Mouse (Mus musculus) hindbrain, embryonic 10.5 days (tissue): ENCODE data around the gene Sfswap. TPM values are rescaled to one million over a fixed set of nuclear protein-coding genes. Genes with fewer than 3 reads are reported as not detected.

Experiments
- DNase-seq: peaks from one replicate; pipeline ENCODE4 v3.0.0-alpha.2; 2017; ENCODE audit warnings: low spot score
- H3K27ac ChIP-seq: fragments of 300-500 bp; sonication (generic); 2 replicates; pipeline ENCODE4 v1.5.1; 2016; ENCODE audit warnings: mild to moderate bottlenecking, moderate library complexity
- H3K27me3 ChIP-seq: fragments of 300-500 bp; sonication (generic); 2 replicates; pipeline ENCODE4 v1.6.1; 2016; ENCODE audit warnings: mild to moderate bottlenecking; ENCODE audit not compliant: poor library complexity, insufficient read depth, severe bottlenecking
- H3K36me3 ChIP-seq: fragments of 300-500 bp; sonication (generic); 2 replicates; pipeline ENCODE4 v1.6.1; 2016; ENCODE audit warnings: mild to moderate bottlenecking, moderate library complexity
- H3K4me1 ChIP-seq: fragments of 300-500 bp; sonication (generic); replicated peaks from 2 replicates; pipeline ENCODE4 v1.6.1; 2016; ENCODE audit warnings: mild to moderate bottlenecking
- H3K4me3 ChIP-seq: fragments of 300-500 bp; sonication (generic); 2 replicates; pipeline ENCODE4 v1.5.1; 2016; ENCODE audit warnings: mild to moderate bottlenecking, moderate library complexity
- H3K9me3 ChIP-seq: fragments of 300-500 bp; sonication (generic); 2 replicates; pipeline ENCODE4 v1.6.1; 2016; ENCODE audit warnings: mild to moderate bottlenecking, moderate library complexity
- WGBS: fragments of 180-500 bp; shearing (Covaris S2); methylation state at CpG from one replicate; pipeline ENCODE4 v1.1.7; 2016; 5-methylcytosine and 5-hydroxymethylcytosine counted together
- polyA plus RNA-seq: library from polyadenylated mRNA; unstranded; fragments of >200 nt; fragmentation: Nextera tagmentation; extraction: Ambion mirVana; gene quantifications from 2 replicates; pipeline ENCODE4 v1.2.1, GENCODE M21; 2016

Gene Sfswap
- polyA plus RNA-seq, 1 experiment from 2014 or later, result 46.3 TPM

DNA sequence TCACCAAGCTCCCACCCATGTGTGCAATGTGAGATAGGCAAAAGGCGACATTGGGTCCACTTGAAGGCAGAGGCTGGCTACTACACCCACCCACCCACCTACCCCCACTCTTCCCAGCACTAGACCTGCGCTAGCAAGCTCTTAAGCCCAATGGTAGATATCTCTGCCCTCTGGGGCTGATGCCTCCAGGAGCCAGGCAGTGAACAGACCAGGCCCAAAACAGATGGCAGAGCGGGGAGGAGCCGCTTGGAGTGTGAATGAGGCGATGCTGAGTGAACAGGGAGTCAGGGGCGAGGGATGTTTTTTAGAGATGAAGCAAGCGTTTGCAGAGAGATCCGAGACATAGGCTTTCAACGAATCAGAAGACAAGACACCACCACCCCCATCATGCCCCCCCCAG lies 79.6 kb downstream of the Sfswap start:
- no peak for DNase-seq
- peaks cover 31% of the 10 kb centered on the region for H3K4me1 ChIP-seq
- H3K36me3 ChIP-seq, result no peaks in the 10 kb centered on the region
- no peak overlapping the region for H3K27ac ChIP-seq
- H3K9me3 ChIP-seq, result no peaks in the 10 kb centered on the region
- H3K27me3 ChIP-seq, result peaks cover 49% of the 10 kb centered on the region
- WGBS, result 78% methylated on average over 9 of the region's 9 CpGs
- H3K4me3 ChIP-seq, result no peak overlapping the region

DNA sequence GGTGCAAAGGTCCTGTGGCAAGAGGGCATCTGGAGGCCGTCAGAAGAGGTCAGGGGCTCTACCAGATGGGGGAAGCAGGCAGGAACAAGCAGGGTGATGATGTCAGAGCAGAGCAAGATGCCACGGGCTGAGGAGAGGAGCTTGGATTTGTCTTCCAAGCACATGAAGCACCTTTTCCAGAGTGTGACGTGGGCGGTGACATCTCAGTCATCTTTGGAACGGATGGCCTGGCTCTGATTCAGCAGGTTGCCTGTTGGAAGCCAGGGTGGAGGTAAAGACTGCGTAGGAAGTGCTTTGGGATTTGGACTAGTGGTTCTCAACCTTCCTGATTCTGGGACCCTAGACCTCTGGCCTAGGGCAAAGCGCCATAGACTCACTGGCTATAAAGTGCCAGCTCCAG lies 80.0 kb downstream of the Sfswap start:
- no peak overlapping the region for H3K4me3 ChIP-seq
- no peaks in the 10 kb centered on the region for H3K36me3 ChIP-seq
- H3K4me1 ChIP-seq, result peaks cover 32% of the 10 kb centered on the region
- H3K9me3 ChIP-seq, result no peaks in the 10 kb centered on the region
- DNase-seq, result no peak
- 78% methylated on average over 7 of the region's 7 CpGs for WGBS
- H3K27ac ChIP-seq, result no peak overlapping the region
- H3K27me3 ChIP-seq, result peaks cover 53% of the 10 kb centered on the region

GRCm38 (mm10) chr5:129583331-129583730 lies 82.3 kb downstream of the Sfswap start:
- Histone ChIP-seq H3K27ac (peak overlapping the region; percentile 87), H3K27me3 (peaks cover 67% of the 10 kb centered on the region)
- 7% methylated on average over 12 of the region's 12 CpGs for WGBS

GRCm38 (mm10) chr5:129583761-129584582 lies 83.0 kb downstream of the Sfswap start, which contains the start of gene Mmp17:
TSS of gene Mmp17 (plus strand) at chr5:129584169.
- under 1% methylated on average over 80 of the region's 80 CpGs for WGBS
- Histone ChIP-seq H3K9me3 (no peaks in the 10 kb centered on the region), H3K27ac (peak within 1 kb of the TSS; percentile 87), H3K4me1 (peaks cover 41% of the 10 kb centered on the region), H3K36me3 (no peaks in the 10 kb centered on the region), H3K27me3 (peaks cover 67% of the 10 kb centered on the region), H3K4me3 (peak within 1 kb of the TSS; percentile 73)
- DNase-seq, result peak; percentile 89

More at GRCm38 (mm10) chr5:129583331-129583730, 82.3 kb downstream of the Sfswap start:
- no peak for DNase-seq
- Histone ChIP-seq H3K9me3 (no peaks in the 10 kb centered on the region), H3K4me3 (peak overlapping the region; percentile 73), H3K4me1 (peaks cover 41% of the 10 kb centered on the region), H3K36me3 (no peaks in the 10 kb centered on the region)

- Histone ChIP-seq H3K27me3 (peaks cover 70% of the 10 kb centered on the region), H3K9me3 (no peaks in the 10 kb centered on the region), H3K36me3 (no peaks in the 10 kb centered on the region), H3K4me3 (peak overlapping the region; percentile 73), H3K27ac (peak overlapping the region; percentile 87), H3K4me1 (peaks cover 41% of the 10 kb centered on the region)
- DNase-seq, result peak; percentile 66
- WGBS, result under 1% methylated on average over 76 of the region's 76 CpGs
Measured at GRCm38 (mm10) chr5:129584583-129585541, 83.8 kb downstream of the Sfswap start.

GRCm38 (mm10) chr5:129586016-129586415 lies 85.0 kb downstream of the Sfswap start:
- Histone ChIP-seq H3K27me3 (peaks cover 68% of the 10 kb centered on the region), H3K4me3 (peak overlapping the region; percentile 73), H3K4me1 (peaks cover 47% of the 10 kb centered on the region), H3K27ac (peak overlapping the region; percentile 87), H3K9me3 (no peaks in the 10 kb centered on the region), H3K36me3 (no peaks in the 10 kb centered on the region)
- DNase-seq, result peak; percentile 95
- WGBS, result 1% methylated on average over 17 of the region's 17 CpGs

DNA sequence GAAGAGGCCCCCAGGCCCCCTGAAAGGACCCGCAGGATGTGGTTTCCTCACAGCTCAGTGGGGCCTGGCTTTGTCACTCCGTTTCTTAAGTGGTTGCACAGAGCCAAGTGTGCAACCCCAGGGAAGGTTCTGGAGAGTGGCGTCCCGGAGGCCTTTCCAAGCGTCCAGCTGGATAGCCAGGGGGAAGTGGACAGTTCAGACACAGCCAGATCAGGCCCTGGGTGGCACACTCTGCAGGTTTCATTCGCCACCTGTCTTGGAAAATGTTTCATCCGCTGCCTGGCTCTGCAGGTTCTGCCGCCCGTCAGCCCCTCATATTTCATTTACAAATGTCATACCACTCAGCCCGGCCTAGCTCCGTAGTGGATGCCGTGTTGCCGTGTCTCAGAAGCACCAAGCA lies 85.5 kb downstream of the Sfswap start:
- no peaks in the 10 kb centered on the region for H3K36me3 ChIP-seq
- WGBS, result 58% methylated on average over 13 of the region's 13 CpGs
- H3K4me3 ChIP-seq, result peak overlapping the region; percentile 73
- peaks cover 52% of the 10 kb centered on the region for H3K4me1 ChIP-seq
- no peak for DNase-seq
- peaks cover 64% of the 10 kb centered on the region for H3K27me3 ChIP-seq
- H3K27ac ChIP-seq, result peak overlapping the region; percentile 87
- no peaks in the 10 kb centered on the region for H3K9me3 ChIP-seq

- 10% methylated on average over 11 of the region's 11 CpGs for WGBS
- DNase-seq, result peak; percentile 35
Measured at GRCm38 (mm10) chr5:129590915-129591314, 89.9 kb downstream of the Sfswap start.

GRCm38 (mm10) chr5:129594116-129595114 lies 93.4 kb downstream of the Sfswap start:
- peaks cover 37% of the 10 kb centered on the region for H3K36me3 ChIP-seq
- DNase-seq, result peak; percentile 87
- peak overlapping the region; percentile 9; the same call in 1 of the 2 replicates for H3K27ac ChIP-seq
- WGBS, result 42% methylated on average over 19 of the region's 19 CpGs
- H3K4me3 ChIP-seq, result no peak overlapping the region
- H3K9me3 ChIP-seq, result peaks cover 4% of the 10 kb centered on the region; the same call in 1 of the 2 replicates
- H3K27me3 ChIP-seq, result peaks cover 10% of the 10 kb centered on the region; the same call in 1 of the 2 replicates
- H3K4me1 ChIP-seq, result peaks cover 25% of the 10 kb centered on the region

More at GRCm38 (mm10) chr5:129590915-129591314, 89.9 kb downstream of the Sfswap start:
- H3K27me3 ChIP-seq, result peaks cover 25% of the 10 kb centered on the region
- H3K4me3 ChIP-seq, result no peak overlapping the region
- no peak overlapping the region for H3K27ac ChIP-seq
- H3K36me3 ChIP-seq, result peaks cover 8% of the 10 kb centered on the region
- peaks cover 35% of the 10 kb centered on the region for H3K4me1 ChIP-seq
- no peaks in the 10 kb centered on the region for H3K9me3 ChIP-seq

DNA sequence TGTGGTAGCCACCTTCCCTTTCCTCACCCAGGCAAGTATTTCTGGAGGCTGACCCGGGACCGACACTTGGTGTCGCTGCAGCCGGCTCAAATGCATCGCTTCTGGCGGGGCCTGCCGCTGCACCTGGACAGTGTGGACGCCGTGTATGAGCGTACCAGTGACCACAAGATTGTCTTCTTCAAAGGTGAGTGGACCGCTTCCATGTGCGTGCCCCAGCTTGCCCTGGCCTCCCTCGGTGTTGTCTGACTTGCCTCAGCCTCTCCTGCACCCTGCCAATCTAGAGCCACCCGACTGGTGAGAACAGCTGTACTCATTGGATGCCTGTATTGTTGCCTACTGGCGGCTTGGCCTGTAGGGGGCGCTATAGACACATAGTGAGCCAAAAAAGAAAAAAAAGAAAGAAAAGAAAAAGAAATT lies 101.1 kb downstream of the Sfswap start:
- Histone ChIP-seq H3K36me3 (peaks cover 58% of the 10 kb centered on the region), H3K27ac (no peak overlapping the region), H3K27me3 (no peaks in the 10 kb centered on the region), H3K9me3 (peaks cover 9% of the 10 kb centered on the region; the same call in 1 of the 2 replicates), H3K4me1 (no peaks in the 10 kb centered on the region), H3K4me3 (peak overlapping the region; percentile 12; the same call in 1 of the 2 replicates)
- DNase-seq, result peak; percentile 30
- 33% methylated on average over 16 of the region's 16 CpGs for WGBS

DNA sequence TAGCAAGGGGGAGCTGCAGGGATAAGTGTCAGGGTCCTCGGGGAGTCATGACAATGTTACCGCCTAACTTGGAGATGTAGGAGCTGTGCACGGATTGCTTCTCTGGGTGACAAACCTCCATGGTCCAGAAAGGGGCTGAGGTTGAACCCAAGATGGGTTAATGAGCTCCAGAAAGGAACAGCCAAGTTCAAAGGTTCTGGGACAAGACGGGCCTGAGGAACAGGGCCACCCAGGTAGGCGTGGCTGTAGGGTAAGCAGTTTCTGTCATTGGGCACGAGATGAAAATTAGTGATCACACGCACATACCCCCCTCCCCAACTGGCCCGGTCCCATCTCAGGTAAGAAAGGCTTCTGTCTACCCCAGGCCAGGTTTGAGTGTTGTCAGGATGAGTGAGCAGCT lies 106.5 kb downstream of the Sfswap start:
- DNase-seq, result no peak

More for the DNA sequence above, 106.5 kb downstream of the Sfswap start:
- H3K27ac ChIP-seq, result no peak overlapping the region
- H3K4me1 ChIP-seq, result no peaks in the 10 kb centered on the region
- WGBS, result 85% methylated on average over 8 of the region's 8 CpGs
- no peak overlapping the region for H3K4me3 ChIP-seq
- H3K9me3 ChIP-seq, result no peaks in the 10 kb centered on the region
- H3K36me3 ChIP-seq, result peaks cover 22% of the 10 kb centered on the region
- no peaks in the 10 kb centered on the region for H3K27me3 ChIP-seq
